Mouse (Mus musculus) retina, embryonic 14.5 days (tissue): ENCODE data around the gene Dnah14.
"Not testable (repeated sequence)": the region's sequence is repeated elsewhere in the genome, so short reads cannot be mapped to it uniquely, and the experiment has no call there.

Experiments
- DNase-seq: peaks from one replicate; pipeline ENCODE4 v3.0.0-alpha.2; 2015; ENCODE audit warnings: low spot score

The Dnah14 gene

GRCm38 (mm10) chr1:181611118-181611517 is 34.8 kb downstream of the Dnah14 start:
- DNase-seq = no peak

DNA sequence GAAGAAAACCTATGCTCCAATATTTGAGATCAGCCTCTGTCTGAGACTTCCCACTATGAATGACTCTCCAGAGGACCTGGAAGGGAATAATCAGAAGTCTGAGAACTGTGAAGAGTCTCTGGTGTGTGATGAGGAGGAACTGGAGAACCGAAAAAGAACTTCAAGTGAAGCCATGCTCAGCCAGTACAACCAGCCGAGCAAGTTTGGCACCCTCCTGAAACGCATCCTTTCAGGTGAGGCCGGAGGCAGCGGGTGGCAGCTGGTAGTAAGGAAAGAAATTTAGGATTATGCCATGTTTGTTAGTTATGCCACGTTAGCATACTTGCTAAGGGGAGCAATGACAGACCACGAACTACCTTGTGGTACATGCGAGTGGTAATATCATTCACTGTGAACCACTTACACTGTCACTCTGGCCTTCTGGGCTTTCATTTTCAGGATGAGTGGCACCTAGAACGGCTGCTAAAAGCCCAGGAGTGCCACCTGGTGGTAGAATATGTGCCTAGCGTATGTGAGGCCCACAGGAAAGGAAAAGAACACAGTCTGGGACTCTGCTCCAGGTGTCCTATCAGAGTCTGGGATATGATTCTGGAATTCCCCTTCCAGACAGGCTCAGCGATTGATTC is 39.6 kb downstream of the Dnah14 start:
- DNase-seq = peak; percentile 86

- peak; percentile 47 for DNase-seq
These were observed 41.0 kb downstream of the Dnah14 start for GRCm38 (mm10) chr1:181617332-181617731.

- DNase-seq = no peak
These were observed 46.9 kb downstream of the Dnah14 start for GRCm38 (mm10) chr1:181623149-181623680.

DNA sequence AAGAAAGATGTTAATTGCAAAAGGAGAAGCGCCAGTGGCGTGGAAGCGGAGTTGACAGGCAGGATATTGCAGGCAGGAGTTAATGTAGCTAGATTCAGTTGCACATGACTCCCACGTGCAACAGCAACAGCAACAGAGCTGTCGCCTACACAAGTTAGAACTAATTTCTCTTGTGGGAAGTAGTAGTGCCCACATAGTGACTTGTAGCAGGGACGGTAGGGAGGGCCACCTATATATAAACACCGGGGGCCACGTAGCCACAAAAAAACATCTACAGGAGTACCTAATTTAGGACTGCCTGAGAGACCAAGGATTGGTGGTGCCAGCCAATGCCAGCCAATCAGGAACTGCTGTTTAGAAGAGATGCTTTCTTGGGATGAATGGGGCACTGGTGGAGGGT is 48.5 kb downstream of the Dnah14 start:
- DNase-seq = no peak

DNA sequence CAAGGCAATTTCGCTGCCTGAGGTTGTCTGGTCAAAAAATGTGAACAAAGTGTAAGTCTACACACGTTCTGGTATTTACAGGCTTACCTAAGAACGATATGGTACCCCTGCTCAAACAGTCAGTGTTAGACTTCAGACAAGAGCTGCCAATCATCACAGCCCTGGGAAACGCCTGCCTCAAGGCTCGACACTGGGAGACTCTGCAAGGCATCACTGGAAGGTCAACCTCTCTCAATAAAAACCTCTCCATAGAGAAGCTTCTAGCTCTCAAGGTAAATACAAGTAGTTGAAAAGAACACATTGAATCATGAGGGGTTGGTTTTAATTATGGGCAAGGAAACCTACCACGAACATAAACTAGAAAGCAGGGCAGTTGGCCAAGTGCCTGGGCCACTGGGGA is 51.9 kb downstream of the Dnah14 start:
- no peak for DNase-seq

DNA sequence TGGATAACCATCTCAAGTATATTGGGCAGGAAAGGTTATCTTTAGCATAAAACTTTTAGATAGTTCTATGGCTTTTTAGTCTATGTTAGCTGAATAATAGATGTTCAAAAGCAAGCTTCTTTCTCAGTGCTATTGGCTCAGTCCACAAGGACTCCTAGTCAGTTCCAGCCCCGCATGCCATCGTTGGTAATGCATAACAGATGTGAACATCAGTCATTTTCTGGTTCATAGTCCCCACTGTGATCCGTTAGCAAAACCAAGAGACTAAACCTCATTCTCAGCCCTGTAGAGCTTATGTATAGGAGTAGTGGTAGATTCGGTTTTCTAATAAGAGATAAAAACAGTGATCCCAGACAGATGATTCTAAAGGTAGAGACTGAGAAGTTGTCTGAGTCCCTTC is 55.0 kb downstream of the Dnah14 start:
- no peak for DNase-seq

- no peak for DNase-seq
These were observed 61.8 kb downstream of the Dnah14 start for GRCm38 (mm10) chr1:181637997-181638713.

- DNase-seq = no peak
These were observed 64.0 kb downstream of the Dnah14 start for GRCm38 (mm10) chr1:181640383-181640782.

GRCm38 (mm10) chr1:181647467-181647866 is 71.1 kb downstream of the Dnah14 start:
- DNase-seq = no peak

DNA sequence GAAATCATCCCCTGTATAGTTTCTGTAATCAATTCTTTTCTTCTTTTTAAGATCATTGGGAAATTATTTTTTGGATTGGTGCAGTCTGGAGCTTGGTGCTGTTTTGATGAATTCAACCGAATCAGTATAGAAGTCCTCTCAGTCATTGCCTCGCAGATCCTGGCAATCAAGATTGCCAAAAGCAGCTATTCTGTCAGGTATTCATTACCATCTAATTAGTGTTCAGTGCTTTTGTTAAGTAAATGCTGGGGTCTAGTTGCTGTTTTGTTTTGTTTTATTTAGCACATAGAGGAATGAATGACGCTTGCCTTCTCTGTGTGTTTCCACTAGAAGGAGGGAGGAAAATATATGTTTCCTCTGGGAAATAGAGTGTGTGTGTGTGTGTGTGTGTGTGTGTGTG is 77.1 kb downstream of the Dnah14 start:
- no peak for DNase-seq

DNA sequence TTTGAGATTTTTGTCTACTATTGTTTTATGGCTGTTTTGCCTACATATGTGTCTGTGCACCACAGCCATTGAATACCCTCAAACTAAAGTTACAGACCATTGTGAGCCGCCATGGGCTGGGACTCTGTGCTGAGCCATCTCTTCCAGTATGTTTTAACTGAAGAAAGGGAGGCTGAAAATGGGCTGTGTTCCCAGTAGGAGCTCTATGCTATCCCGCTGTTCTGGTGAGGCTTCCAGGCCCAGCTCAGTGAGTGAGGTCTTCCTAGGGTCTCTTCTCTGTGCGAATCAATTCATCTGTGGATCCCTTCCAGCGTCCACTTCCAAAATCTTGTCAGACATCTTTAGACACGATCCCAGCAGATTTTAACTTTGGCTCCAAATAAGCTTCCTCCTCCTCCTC is 80.1 kb downstream of the Dnah14 start:
- no peak for DNase-seq

GRCm38 (mm10) chr1:181666801-181667200 is 90.4 kb downstream of the Dnah14 start:
- no peak for DNase-seq

- no peak for DNase-seq
These were observed 118.6 kb downstream of the Dnah14 start for GRCm38 (mm10) chr1:181694729-181695498.

- DNase-seq = peak; percentile 11
These were observed 152.3 kb downstream of the Dnah14 start for GRCm38 (mm10) chr1:181728707-181729106.

GRCm38 (mm10) chr1:181733517-181733916 is 157.2 kb downstream of the Dnah14 start:
- DNase-seq = no peak

GRCm38 (mm10) chr1:181740259-181740658 is 163.9 kb downstream of the Dnah14 start:
- no peak for DNase-seq

GRCm38 (mm10) chr1:181742251-181742885 is 166.0 kb downstream of the Dnah14 start:
- no peak for DNase-seq

DNA sequence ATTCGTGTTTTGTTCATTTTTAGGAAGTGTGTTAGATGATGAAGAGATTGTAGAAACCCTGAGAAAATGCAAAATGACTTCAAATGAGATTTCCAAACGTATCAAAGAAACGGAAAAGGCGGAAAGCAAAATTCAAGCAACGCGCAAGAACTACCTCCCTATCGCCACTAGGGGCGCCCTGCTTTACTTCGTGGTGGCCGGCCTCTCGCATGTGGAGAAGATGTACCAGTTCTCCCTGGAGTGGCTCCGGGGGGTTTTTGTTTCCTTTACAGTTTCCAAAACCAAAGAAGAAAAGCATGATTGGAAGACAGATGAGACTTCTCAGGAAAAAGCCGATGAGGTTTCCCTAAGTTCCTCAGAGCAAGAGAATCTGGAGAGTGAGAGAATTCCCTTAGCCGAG is 193.0 kb downstream of the Dnah14 start:
- DNase-seq = peak; percentile 39

GRCm38 (mm10) chr1:181771871-181772270 is 195.5 kb downstream of the Dnah14 start:
- DNase-seq = no peak

- DNase-seq = no peak
These were observed 200.2 kb downstream of the Dnah14 start for GRCm38 (mm10) chr1:181776541-181776940.

DNA sequence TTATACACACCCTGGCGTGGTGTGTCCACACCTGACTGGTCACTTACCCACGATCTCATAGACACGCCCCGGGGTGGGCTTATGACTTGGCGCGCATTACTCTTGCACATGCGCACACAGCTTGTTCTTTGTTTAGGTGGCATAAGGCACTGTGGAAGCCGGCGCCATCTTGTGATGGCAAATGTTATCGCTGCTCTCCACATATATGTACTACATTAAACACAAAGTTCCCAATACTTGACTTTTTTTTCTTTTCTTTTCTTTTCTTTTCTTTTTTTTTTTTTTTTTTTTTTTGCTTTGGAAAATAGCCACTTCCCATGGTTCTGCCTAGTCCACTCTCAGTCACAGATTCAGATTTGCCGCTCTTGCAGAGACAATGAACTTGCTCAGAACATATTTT is 206.2 kb downstream of the Dnah14 start:
- not testable (repeated sequence) for DNase-seq
